Mouse (Mus musculus) spleen, adult 2 months (tissue): ENCODE data around the gene Alkal2.

ENCODE experiments used
- CTCF ChIP-seq: fragments of 200-500 bp; IDR thresholded peaks from 2 replicates; pipeline ENCODE4 v1.5.1; 2011; ENCODE audit warnings: mild to moderate bottlenecking, inconsistent platforms; ENCODE audit not compliant: insufficient read depth, insufficient read length, insufficient replicate concordance; ENCODE audit errors: extremely low read depth
- POLR2A ChIP-seq: fragments of 200-500 bp; IDR thresholded peaks from 2 replicates; pipeline ENCODE4 v1.6.1; 2011; ENCODE audit warnings: low read depth, low read length, inconsistent platforms

DNA sequence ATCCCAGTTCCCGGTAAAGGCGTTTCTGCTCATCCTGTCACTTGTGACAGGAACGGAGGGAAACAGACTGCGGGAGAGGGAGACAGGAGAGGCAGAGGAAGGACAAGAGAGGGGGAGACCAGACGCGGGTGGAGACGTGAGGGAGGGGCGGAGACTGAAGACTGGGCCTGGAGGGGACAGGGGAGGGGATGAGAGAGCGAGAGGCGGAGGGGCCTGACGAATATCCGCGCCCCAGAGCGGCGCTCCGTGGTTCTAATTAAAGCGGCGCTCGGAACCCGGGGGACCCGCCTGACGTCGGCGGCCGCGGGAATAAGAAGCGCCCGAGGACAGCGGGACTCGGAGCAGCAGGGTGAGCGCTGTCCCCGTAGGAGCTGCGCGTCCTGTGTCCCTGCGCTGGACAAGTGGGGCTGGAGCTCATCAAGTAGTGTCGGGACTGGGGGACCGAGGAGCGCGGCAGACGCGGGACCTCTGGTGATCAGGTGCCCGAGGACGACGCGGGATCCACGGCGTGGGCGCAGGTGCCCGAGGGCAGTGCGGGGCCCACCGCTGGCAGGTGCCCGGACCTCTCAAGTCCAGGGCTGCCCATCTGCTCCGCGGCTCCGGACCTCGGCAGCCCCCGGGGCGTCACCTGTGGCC is at the start of gene Alkal2:
- TF ChIP-seq CTCF, result no peak
- no peak for TF ChIP-seq POLR2A
